ENCODE assay signal across 17 mouse cellular contexts in genomic region chr4:41726826-41727621, GRCm38 (mm10). TPM values are rescaled to one million over a fixed set of nuclear protein-coding genes. Genes with fewer than 3 reads are reported as not detected.
DNase-seq lines count a peak whose midpoint lies in the region; ATAC-seq and TF ChIP-seq lines count a peak whose summit lies in the region.
"Had no signal": no experiment of that assay in that cellular context is flagged by ENCODE, and none has a peak within 500 bp of the region (broad histone marks: within the 10 kb centered on the region; RNA-seq: fewer than 3 reads in every experiment).

No protein-coding gene starts in this region.

- H3K4me2 ChIP-seq in midbrain, postnatal 0 days (ENCODE audit: low read depth, low read length, poor library complexity, severe bottlenecking): no peak overlapping the region
- peak overlapping the region; percentile 40 for H3K4me2 ChIP-seq in forebrain, embryonic 11.5 days (ENCODE audit: low read depth, low read length, severe bottlenecking)
- H3K4me2 ChIP-seq in hindbrain, embryonic 13.5 days: peak overlapping the region; percentile 36
- H3K4me2 ChIP-seq in neural tube, embryonic 13.5 days: peak overlapping the region; percentile 42

- no peak for ATAC-seq in midbrain, postnatal 0 days (ENCODE audit: low FRiP score)
- ATAC-seq in forebrain, embryonic 11.5 days (replicated peaks; ENCODE audit: low FRiP score): peak; percentile 36; the same call in 1 of the 2 replicates
- ATAC-seq in hindbrain, embryonic 13.5 days (ENCODE audit: low FRiP score): 0 out of 2 replicates have a peak, but pooled peaks have one; percentile 36
- ATAC-seq in neural tube, embryonic 13.5 days (ENCODE audit: low read depth): peak; percentile 30
- no peak for ATAC-seq in activated CD4-positive, CD25-positive, alpha-beta regulatory T cell, adult 4 months
- ATAC-seq: inflammation-experienced regulatory T-cells, adult 6 months had no signal

- H3K27me3 ChIP-seq in midbrain, embryonic 10.5 days (ENCODE audit: low read depth, poor library complexity, severe bottlenecking): peaks cover 85% of the 10 kb centered on the region
- H3K27me3 ChIP-seq in midbrain, postnatal 0 days (ENCODE audit: insufficient read depth, low read length): peaks cover 70% of the 10 kb centered on the region
- peaks cover 60% of the 10 kb centered on the region for H3K27me3 ChIP-seq in forebrain, embryonic 11.5 days (ENCODE audit: control insufficient read depth, insufficient read depth, low read length)
- peaks cover 80% of the 10 kb centered on the region for H3K27me3 ChIP-seq in hindbrain, embryonic 13.5 days
- H3K27me3 ChIP-seq in neural tube, embryonic 13.5 days: peaks cover 80% of the 10 kb centered on the region

- peak overlapping the region; percentile 23; the same call in 1 of the 2 replicates for H3K4me3 ChIP-seq in midbrain, embryonic 10.5 days
- no peak overlapping the region for H3K4me3 ChIP-seq in midbrain, postnatal 0 days (ENCODE audit: low read depth, low read length)
- H3K4me3 ChIP-seq in forebrain, embryonic 11.5 days (ENCODE audit: low read depth, low read length): peak overlapping the region; percentile 5; the same call in 1 of the 2 replicates
- peak overlapping the region; percentile 12; the same call in 1 of the 2 replicates for H3K4me3 ChIP-seq in hindbrain, embryonic 13.5 days
- H3K4me3 ChIP-seq in neural tube, embryonic 13.5 days: 0 out of 2 replicates have a peak overlapping the region, but pooled peaks have one; percentile 0
- H3K4me3 ChIP-seq: left cerebral cortex, adult 2 months had no signal

- H3K9me3 ChIP-seq in midbrain, embryonic 10.5 days (replicated peaks): no peaks in the 10 kb centered on the region
- no peaks in the 10 kb centered on the region for H3K9me3 ChIP-seq in midbrain, postnatal 0 days (ENCODE audit: low read length)
- no peaks in the 10 kb centered on the region for H3K9me3 ChIP-seq in forebrain, embryonic 11.5 days (ENCODE audit: control insufficient read depth, low read length)
- H3K9me3 ChIP-seq in hindbrain, embryonic 13.5 days: no peaks in the 10 kb centered on the region
- no peaks in the 10 kb centered on the region for H3K9me3 ChIP-seq in neural tube, embryonic 13.5 days
- H3K9me3 ChIP-seq: limb, embryonic 13.5 days had no signal

- no peaks in the 10 kb centered on the region for H3K36me3 ChIP-seq in midbrain, embryonic 10.5 days
- H3K36me3 ChIP-seq in midbrain, postnatal 0 days (ENCODE audit: insufficient read depth, low read length): no peaks in the 10 kb centered on the region
- no peaks in the 10 kb centered on the region for H3K36me3 ChIP-seq in forebrain, embryonic 11.5 days (ENCODE audit: control insufficient read depth, insufficient read depth, low read length)
- no peaks in the 10 kb centered on the region for H3K36me3 ChIP-seq in hindbrain, embryonic 13.5 days
- no peaks in the 10 kb centered on the region for H3K36me3 ChIP-seq in neural tube, embryonic 13.5 days
- H3K36me3 ChIP-seq: limb, embryonic 13.5 days had no signal

- peak; percentile 12 for DNase-seq in midbrain, embryonic 10.5 days (ENCODE audit: low spot score)
- DNase-seq in midbrain, postnatal 0 days (ENCODE audit: low spot score): no peak
- peak; percentile 82 for DNase-seq in forebrain, embryonic 11.5 days (ENCODE audit: low spot score)
- no peak for DNase-seq in lung, postnatal 36 days
- DNase-seq: cerebellum, adult 11 months; kidney, adult 9 months; lung, postnatal 14 days had no signal

- no peak overlapping the region for H3K9ac ChIP-seq in midbrain, postnatal 0 days (replicated peaks; ENCODE audit: low read length, poor library complexity, severe bottlenecking)
- peak overlapping the region; percentile 39; the same call in 1 of the 2 replicates for H3K9ac ChIP-seq in forebrain, embryonic 11.5 days (ENCODE audit: low read length)
- peak overlapping the region; percentile 49 for H3K9ac ChIP-seq in hindbrain, embryonic 13.5 days
- 0 out of 2 replicates have a peak overlapping the region, but pooled peaks have one; percentile 27 for H3K9ac ChIP-seq in neural tube, embryonic 13.5 days
- H3K9ac ChIP-seq: limb, embryonic 13.5 days had no signal

- 14% methylated on average over 20 of the region's 20 CpGs for WGBS in midbrain, embryonic 10.5 days
- 14% methylated on average over 20 of the region's 20 CpGs for WGBS in midbrain, postnatal 0 days
- WGBS in forebrain, embryonic 11.5 days: 6% methylated on average over 20 of the region's 20 CpGs
- 9% methylated on average over 20 of the region's 20 CpGs for WGBS in hindbrain, embryonic 13.5 days
- WGBS in neural tube, embryonic 13.5 days: 7% methylated on average over 20 of the region's 20 CpGs

- peaks cover 43% of the 10 kb centered on the region for H3K4me1 ChIP-seq in midbrain, embryonic 10.5 days
- H3K4me1 ChIP-seq in midbrain, postnatal 0 days (ENCODE audit: insufficient read depth, low read length): peaks cover 9% of the 10 kb centered on the region; the same call in 1 of the 2 replicates
- peaks cover 33% of the 10 kb centered on the region for H3K4me1 ChIP-seq in forebrain, embryonic 11.5 days (replicated peaks; ENCODE audit: control insufficient read depth, insufficient read depth, low read length)
- peaks cover 46% of the 10 kb centered on the region for H3K4me1 ChIP-seq in hindbrain, embryonic 13.5 days (replicated peaks)
- H3K4me1 ChIP-seq in neural tube, embryonic 13.5 days (replicated peaks): peaks cover 57% of the 10 kb centered on the region

- TF ChIP-seq CTCF in midbrain, postnatal 0 days (IDR thresholded peaks at IDR 0.05): no peak

- no peak overlapping the region for H3K27ac ChIP-seq in midbrain, embryonic 10.5 days (replicated peaks)
- no peak overlapping the region for H3K27ac ChIP-seq in midbrain, postnatal 0 days (ENCODE audit: low read depth, low read length)
- H3K27ac ChIP-seq in forebrain, embryonic 11.5 days (ENCODE audit: low read depth, low read length): peak overlapping the region; percentile 72
- H3K27ac ChIP-seq in hindbrain, embryonic 13.5 days: peak overlapping the region; percentile 70
- peak overlapping the region; percentile 55 for H3K27ac ChIP-seq in neural tube, embryonic 13.5 days (replicated peaks)
- H3K27ac ChIP-seq: left cerebral cortex, adult 2 months; limb, embryonic 13.5 days had no signal

RNA-seq across cellular contexts. Expression of gene Arid3c, which starts 3.9 kb away (rescaled TPM):
- polyA plus RNA-seq in midbrain, embryonic 10.5 days (2016; fragmentation: Nextera tagmentation; extraction: Ambion mirVana): 0.28 and 0.63 TPM in 2 replicates
- total RNA-seq in midbrain, postnatal 0 days (2014; rRNA removed): 0.27 and 0.33 TPM in 2 replicates
- polyA plus RNA-seq in midbrain, postnatal 0 days (2015; fragmentation: Nextera tagmentation; extraction: Ambion mirVana): 0.42 and 0.48 TPM in 2 replicates
- polyA plus RNA-seq in forebrain, embryonic 11.5 days (2014; fragmentation: Nextera tagmentation; extraction: Ambion mirVana): 0.59 and 0.80 TPM in 2 replicates
- 1.1 and 2.2 TPM in 2 replicates for polyA plus RNA-seq in hindbrain, embryonic 13.5 days (2015; fragmentation: Nextera tagmentation; extraction: Ambion mirVana)
- 1.6 and 2.2 TPM in 2 replicates for polyA plus RNA-seq in neural tube, embryonic 13.5 days (2015; fragmentation: Nextera tagmentation; extraction: Ambion mirVana)
- not detected for polyA plus RNA-seq in activated CD4-positive, CD25-positive, alpha-beta regulatory T cell, adult 4 months (2017; shearing (Covaris generic))
- polyA plus RNA-seq: C2C12; gonadal fat pad, adult 2 months; heart, postnatal 0 days; inflammation-experienced regulatory T-cells, adult 6 months; liver, embryonic 16.5 days had no signal

RNA-seq across cellular contexts. Expression of gene Dctn3, which starts 4.1 kb away (rescaled TPM):
- 150 and 167 TPM in 2 replicates for polyA plus RNA-seq in midbrain, embryonic 10.5 days (2016; fragmentation: Nextera tagmentation; extraction: Ambion mirVana)
- 122 and 150 TPM in 2 replicates for total RNA-seq in midbrain, postnatal 0 days (2014; rRNA removed)
- 308 and 345 TPM in 2 replicates for polyA plus RNA-seq in midbrain, postnatal 0 days (2015; fragmentation: Nextera tagmentation; extraction: Ambion mirVana)
- polyA plus RNA-seq in forebrain, embryonic 11.5 days (2014; fragmentation: Nextera tagmentation; extraction: Ambion mirVana): 135 and 142 TPM in 2 replicates
- polyA plus RNA-seq in hindbrain, embryonic 13.5 days (2015; fragmentation: Nextera tagmentation; extraction: Ambion mirVana): 301 and 303 TPM in 2 replicates
- 278 and 317 TPM in 2 replicates for polyA plus RNA-seq in neural tube, embryonic 13.5 days (2015; fragmentation: Nextera tagmentation; extraction: Ambion mirVana)
- 100 to 1,000 TPM; 107 to 114 TPM for polyA plus RNA-seq in activated CD4-positive, CD25-positive, alpha-beta regulatory T cell, adult 4 months (2017; shearing (Covaris generic))

RNA-seq across cellular contexts. Expression of gene Rpp25l, which starts 13.7 kb away (rescaled TPM):
- 86.4 and 91.5 TPM in 2 replicates for polyA plus RNA-seq in midbrain, embryonic 10.5 days (2016; fragmentation: Nextera tagmentation; extraction: Ambion mirVana)
- 38.3 and 39.7 TPM in 2 replicates for total RNA-seq in midbrain, postnatal 0 days (2014; rRNA removed)
- polyA plus RNA-seq in midbrain, postnatal 0 days (2015; fragmentation: Nextera tagmentation; extraction: Ambion mirVana): 44.3 and 49.9 TPM in 2 replicates
- 92.0 and 92.5 TPM in 2 replicates for polyA plus RNA-seq in forebrain, embryonic 11.5 days (2014; fragmentation: Nextera tagmentation; extraction: Ambion mirVana)
- polyA plus RNA-seq in hindbrain, embryonic 13.5 days (2015; fragmentation: Nextera tagmentation; extraction: Ambion mirVana): 63.0 and 66.8 TPM in 2 replicates
- polyA plus RNA-seq in neural tube, embryonic 13.5 days (2015; fragmentation: Nextera tagmentation; extraction: Ambion mirVana): 62.6 and 63.4 TPM in 2 replicates
- polyA plus RNA-seq in activated CD4-positive, CD25-positive, alpha-beta regulatory T cell, adult 4 months (2017; shearing (Covaris generic)): 10 to 100 TPM; 51.4 to 65.6 TPM

RNA-seq across cellular contexts. Expression of gene Il11ra1, which starts 27.2 kb away (rescaled TPM):
- polyA plus RNA-seq in midbrain, embryonic 10.5 days (2016; fragmentation: Nextera tagmentation; extraction: Ambion mirVana): 69.0 TPM in 2 replicates
- total RNA-seq in midbrain, postnatal 0 days (2014; rRNA removed): 21.8 and 26.5 TPM in 2 replicates
- polyA plus RNA-seq in midbrain, postnatal 0 days (2015; fragmentation: Nextera tagmentation; extraction: Ambion mirVana): 28.8 and 35.3 TPM in 2 replicates
- polyA plus RNA-seq in forebrain, embryonic 11.5 days (2014; fragmentation: Nextera tagmentation; extraction: Ambion mirVana): 65.0 and 66.9 TPM in 2 replicates
- polyA plus RNA-seq in hindbrain, embryonic 13.5 days (2015; fragmentation: Nextera tagmentation; extraction: Ambion mirVana): 47.6 and 48.5 TPM in 2 replicates
- polyA plus RNA-seq in neural tube, embryonic 13.5 days (2015; fragmentation: Nextera tagmentation; extraction: Ambion mirVana): 53.6 and 60.2 TPM in 2 replicates
- 1 to 10 TPM; 4.9 to 7.2 TPM for polyA plus RNA-seq in activated CD4-positive, CD25-positive, alpha-beta regulatory T cell, adult 4 months (2017; shearing (Covaris generic))

RNA-seq across cellular contexts. Expression of gene Galt, which starts 28.0 kb away (rescaled TPM):
- 19.1 and 21.4 TPM in 2 replicates for polyA plus RNA-seq in midbrain, embryonic 10.5 days (2016; fragmentation: Nextera tagmentation; extraction: Ambion mirVana)
- total RNA-seq in midbrain, postnatal 0 days (2014; rRNA removed): 53.7 and 68.1 TPM in 2 replicates
- polyA plus RNA-seq in midbrain, postnatal 0 days (2015; fragmentation: Nextera tagmentation; extraction: Ambion mirVana): 54.0 and 60.0 TPM in 2 replicates
- 18.4 and 21.4 TPM in 2 replicates for polyA plus RNA-seq in forebrain, embryonic 11.5 days (2014; fragmentation: Nextera tagmentation; extraction: Ambion mirVana)
- 36.6 and 42.8 TPM in 2 replicates for polyA plus RNA-seq in hindbrain, embryonic 13.5 days (2015; fragmentation: Nextera tagmentation; extraction: Ambion mirVana)
- polyA plus RNA-seq in neural tube, embryonic 13.5 days (2015; fragmentation: Nextera tagmentation; extraction: Ambion mirVana): 35.4 and 38.0 TPM in 2 replicates
- 10 to 100 TPM; 68.4 to 76.4 TPM for polyA plus RNA-seq in activated CD4-positive, CD25-positive, alpha-beta regulatory T cell, adult 4 months (2017; shearing (Covaris generic))

Comparison
In these comparisons a context has a peak if more than half of its experiments do, and no peak if none do; other contexts are left out.
1. DNase-seq: peak in midbrain, embryonic 10.5 days (single experiment) and forebrain, embryonic 11.5 days (single experiment); none in midbrain, postnatal 0 days (single experiment) and lung, postnatal 36 days (single experiment).
2. H3K27ac ChIP-seq: peak in forebrain, embryonic 11.5 days (single experiment), hindbrain, embryonic 13.5 days (single experiment) and neural tube, embryonic 13.5 days (single experiment); none in midbrain, embryonic 10.5 days (single experiment) and midbrain, postnatal 0 days (single experiment).
3. ATAC-seq: peak in forebrain, embryonic 11.5 days (single experiment), hindbrain, embryonic 13.5 days (single experiment) and neural tube, embryonic 13.5 days (single experiment); none in midbrain, postnatal 0 days (single experiment) and activated CD4-positive, CD25-positive, alpha-beta regulatory T cell, adult 4 months (single experiment).